Mouse (Mus musculus): ENCODE measurements at regions not wholly inside any gene's neighbourhood (a gene's known extent, or its start where the extent isn't known, plus 50 kb on each side); places are given as distances from the start of the nearest gene placed in this dataset.

DNA sequence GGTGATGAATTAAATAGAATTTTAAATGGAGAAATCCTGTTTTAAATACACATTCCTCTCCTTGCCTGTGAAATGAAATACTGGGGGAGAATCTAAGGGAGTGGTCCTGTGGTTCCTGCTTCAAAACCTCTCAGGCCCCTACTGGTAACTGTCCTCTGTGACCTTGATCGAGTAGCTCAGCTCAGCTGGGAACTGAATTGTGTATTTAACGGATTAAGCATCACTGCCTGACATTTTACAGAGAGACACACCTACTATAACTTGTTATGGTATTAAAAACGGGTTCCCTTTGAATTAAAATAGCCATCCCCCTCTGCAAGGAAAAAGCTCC, 203.2 kb upstream of the Chl1 start:
- Histone ChIP-seq H3K27me3 (ENCODE audit: insufficient read depth, low read length) (no peaks in the 10 kb centered on the region), H3K9ac (no peak overlapping the region; the same call in 1 of the 2 replicates), H3K4me1 (ENCODE audit: insufficient read depth) (no peaks in the 10 kb centered on the region), H3K36me3 (ENCODE audit: insufficient read depth) (no peaks in the 10 kb centered on the region), H3K9me3 (ENCODE audit: low read length) (no peaks in the 10 kb centered on the region), H3K27ac (ENCODE audit: low read depth, low read length) (peak overlapping the region; percentile 57), H3K4me3 (ENCODE audit: low read depth, low read length) (no peak overlapping the region), H3K4me2 (ENCODE audit: low read depth) (no peak overlapping the region)
- ATAC-seq (peak; percentile 57), DNase-seq (no peak)
- WGBS = 28% methylated on average over 3 of the region's 3 CpGs
- no peak for TF ChIP-seq CTCF (IDR thresholded peaks at IDR 0.05; ENCODE audit: low read depth)

DNA sequence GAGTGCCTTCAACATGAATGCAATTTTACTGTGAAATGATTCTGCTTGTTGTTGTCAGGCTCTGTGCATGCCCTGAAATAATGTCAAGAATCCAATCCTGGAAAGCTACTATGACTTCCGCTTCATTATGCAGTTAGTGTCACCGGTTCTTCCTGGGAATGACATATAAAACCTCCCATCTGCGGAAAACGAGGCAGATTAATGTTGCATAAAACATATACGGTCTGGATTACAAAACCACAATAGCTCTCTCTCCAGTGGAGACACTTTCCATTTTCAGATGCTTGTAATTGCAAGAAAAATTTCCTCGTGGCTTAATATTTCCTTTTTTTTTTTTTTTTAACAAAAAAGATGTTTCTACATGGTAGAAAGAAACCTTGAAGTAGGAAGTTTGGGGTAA, 198.2 kb upstream of the Chl1 start:
- no peak for DNase-seq
- Histone ChIP-seq H3K4me1 (ENCODE audit: insufficient read depth) (no peaks in the 10 kb centered on the region), H3K9me3 (ENCODE audit: low read length) (no peaks in the 10 kb centered on the region), H3K4me2 (ENCODE audit: low read depth) (no peak overlapping the region), H3K27ac (ENCODE audit: low read depth, low read length) (no peak overlapping the region), H3K27me3 (ENCODE audit: insufficient read depth, low read length) (no peaks in the 10 kb centered on the region), H3K4me3 (ENCODE audit: low read depth, low read length) (no peak overlapping the region), H3K36me3 (ENCODE audit: insufficient read depth) (no peaks in the 10 kb centered on the region), H3K9ac (no peak overlapping the region)
- no peak for TF ChIP-seq CTCF (IDR thresholded peaks at IDR 0.05; ENCODE audit: low read depth)
- no peak for ATAC-seq
- 44% methylated on average over 6 of the region's 6 CpGs for WGBS

DNA sequence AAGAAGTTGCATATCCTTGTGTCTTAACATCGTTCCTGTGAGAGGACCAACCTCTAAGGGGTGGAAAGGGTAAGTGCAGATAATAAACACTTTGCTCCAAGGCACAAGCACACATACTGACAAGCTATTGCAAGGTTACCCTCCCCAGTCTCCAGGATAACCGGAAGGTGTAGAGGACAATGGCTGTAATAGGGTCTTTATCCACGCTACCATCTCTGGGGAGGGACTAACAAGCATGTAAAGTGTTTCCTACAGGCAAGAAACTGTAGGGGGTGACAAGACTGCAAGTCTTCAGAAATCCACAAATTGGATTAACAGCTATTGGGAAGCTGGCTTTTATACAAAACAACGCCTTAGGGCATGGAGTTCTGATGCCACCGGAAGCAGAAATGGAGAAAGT, 197.5 kb upstream of the Chl1 start:
- H3K9ac ChIP-seq = no peak overlapping the region
- no peaks in the 10 kb centered on the region for H3K9me3 ChIP-seq (ENCODE audit: low read length)
- DNase-seq (no peak), ATAC-seq (no peak)
- no peaks in the 10 kb centered on the region for H3K4me1 ChIP-seq (ENCODE audit: insufficient read depth)
- no peak overlapping the region for H3K27ac ChIP-seq (ENCODE audit: low read depth, low read length)
- WGBS = 38% methylated on average over 5 of the region's 5 CpGs
- no peak overlapping the region for H3K4me3 ChIP-seq (ENCODE audit: low read depth, low read length)
- H3K4me2 ChIP-seq (ENCODE audit: low read depth) = no peak overlapping the region
- H3K36me3 ChIP-seq (ENCODE audit: insufficient read depth) = no peaks in the 10 kb centered on the region
- H3K27me3 ChIP-seq (ENCODE audit: insufficient read depth, low read length) = no peaks in the 10 kb centered on the region
- no peak for TF ChIP-seq CTCF (IDR thresholded peaks at IDR 0.05; ENCODE audit: low read depth)

DNA sequence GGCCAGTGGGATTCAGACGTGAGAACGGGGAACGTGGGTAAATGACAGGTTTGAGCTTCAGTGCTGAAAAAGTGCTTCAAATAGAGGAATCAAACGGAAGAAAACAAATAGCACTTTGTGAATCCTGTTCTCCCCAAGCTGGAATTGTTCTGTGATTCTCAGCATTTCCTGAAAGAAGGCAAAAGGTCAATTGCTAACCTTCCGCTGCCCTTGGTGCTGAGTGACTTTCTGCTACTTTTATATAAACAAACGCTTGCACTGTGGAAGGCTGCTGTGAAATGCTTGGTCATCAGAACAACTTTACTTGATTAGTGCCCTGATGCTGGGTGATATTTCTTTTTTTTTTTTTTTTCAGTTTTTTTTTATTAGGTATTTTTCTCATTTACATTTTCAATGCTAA, 192.3 kb upstream of the Chl1 start:
- Histone ChIP-seq H3K9ac (no peak overlapping the region), H3K4me3 (ENCODE audit: low read depth, low read length) (no peak overlapping the region), H3K4me1 (ENCODE audit: insufficient read depth) (no peaks in the 10 kb centered on the region), H3K9me3 (ENCODE audit: low read length) (no peaks in the 10 kb centered on the region), H3K4me2 (ENCODE audit: low read depth) (no peak overlapping the region), H3K27ac (ENCODE audit: low read depth, low read length) (no peak overlapping the region), H3K36me3 (ENCODE audit: insufficient read depth) (no peaks in the 10 kb centered on the region), H3K27me3 (ENCODE audit: insufficient read depth, low read length) (no peaks in the 10 kb centered on the region)
- DNase-seq = no peak
- TF ChIP-seq CTCF (IDR thresholded peaks at IDR 0.05; ENCODE audit: low read depth) = no peak
- 38% methylated on average over 6 of the region's 6 CpGs for WGBS
- no peak for ATAC-seq

DNA sequence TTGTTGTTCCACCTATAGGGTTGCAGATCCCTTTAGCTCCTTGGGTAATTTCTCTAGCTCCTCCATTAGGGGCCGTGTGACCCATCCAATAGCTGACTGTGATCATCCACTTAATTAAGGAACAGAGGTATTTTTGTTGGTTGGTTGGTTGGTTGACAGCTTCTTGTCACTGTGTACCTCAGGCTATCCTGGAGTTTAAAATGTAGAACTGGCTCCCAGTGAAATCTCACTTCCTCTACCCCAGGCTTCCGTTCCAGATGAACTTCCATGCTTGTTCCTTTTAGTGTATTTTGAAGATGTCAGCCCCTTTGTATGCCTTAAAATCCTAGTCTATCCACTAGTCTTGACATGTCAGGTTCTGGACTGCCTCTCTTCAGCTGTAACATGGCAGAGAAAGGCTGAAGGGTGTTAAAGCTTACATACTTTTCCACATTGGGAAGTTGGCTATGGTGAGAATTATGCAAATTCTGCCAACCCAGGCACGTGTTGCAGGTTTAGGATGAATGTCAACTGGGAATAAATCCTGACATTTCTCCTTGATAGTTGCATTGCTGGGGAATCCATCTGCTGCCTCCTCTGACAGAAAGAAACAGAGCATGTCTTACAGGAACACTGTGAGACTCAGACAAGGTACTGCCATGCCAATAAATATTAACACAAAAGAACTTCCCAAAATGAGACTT, 191.6 kb upstream of the Chl1 start:
- Histone ChIP-seq H3K9ac (no peak overlapping the region), H3K9me3 (ENCODE audit: low read length) (no peaks in the 10 kb centered on the region), H3K4me2 (ENCODE audit: low read depth) (no peak overlapping the region), H3K36me3 (ENCODE audit: insufficient read depth) (no peaks in the 10 kb centered on the region), H3K27ac (ENCODE audit: low read depth, low read length) (no peak overlapping the region), H3K4me3 (ENCODE audit: low read depth, low read length) (no peak overlapping the region), H3K4me1 (ENCODE audit: insufficient read depth) (no peaks in the 10 kb centered on the region), H3K27me3 (ENCODE audit: insufficient read depth, low read length) (no peaks in the 10 kb centered on the region)
- 58% methylated on average over 3 of the region's 3 CpGs for WGBS
- ATAC-seq (peak; percentile 73), DNase-seq (peak; percentile 48)
- no peak for TF ChIP-seq CTCF (IDR thresholded peaks at IDR 0.05; ENCODE audit: low read depth)

DNA sequence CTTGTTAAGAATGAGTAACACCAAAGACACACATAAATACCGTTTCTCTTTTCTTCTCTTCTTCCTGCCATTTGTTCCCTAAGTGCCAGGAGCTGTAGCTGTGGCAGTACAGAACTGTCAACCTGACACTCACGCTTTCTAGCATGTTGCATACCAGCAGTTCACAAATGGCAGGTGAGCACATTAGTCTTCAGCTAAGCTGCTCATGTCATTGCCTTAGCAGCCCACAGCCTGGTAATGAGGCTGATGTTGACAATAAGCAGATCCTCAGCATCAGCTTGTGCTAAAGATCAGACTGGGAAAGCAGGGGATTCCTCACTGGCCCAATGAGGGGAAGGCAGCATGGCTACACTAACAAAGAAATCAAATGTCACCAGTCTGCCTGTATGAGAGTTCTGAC, 190.4 kb upstream of the Chl1 start:
- ATAC-seq = peak; percentile 59; the same call in 1 of the 2 replicates
- H3K4me1 ChIP-seq (ENCODE audit: insufficient read depth) = no peaks in the 10 kb centered on the region
- H3K4me3 ChIP-seq (ENCODE audit: low read depth, low read length) = no peak overlapping the region
- H3K27ac ChIP-seq (ENCODE audit: low read depth, low read length) = peak overlapping the region; percentile 42
- WGBS = 65% methylated on average over 2 of the region's 2 CpGs
- no peak for TF ChIP-seq CTCF (IDR thresholded peaks at IDR 0.05; ENCODE audit: low read depth)
- DNase-seq = no peak
- H3K4me2 ChIP-seq (ENCODE audit: low read depth) = no peak overlapping the region
- H3K36me3 ChIP-seq (ENCODE audit: insufficient read depth) = no peaks in the 10 kb centered on the region
- H3K27me3 ChIP-seq (ENCODE audit: insufficient read depth, low read length) = no peaks in the 10 kb centered on the region
- H3K9ac ChIP-seq = no peak overlapping the region
- H3K9me3 ChIP-seq (ENCODE audit: low read length) = no peaks in the 10 kb centered on the region

DNA sequence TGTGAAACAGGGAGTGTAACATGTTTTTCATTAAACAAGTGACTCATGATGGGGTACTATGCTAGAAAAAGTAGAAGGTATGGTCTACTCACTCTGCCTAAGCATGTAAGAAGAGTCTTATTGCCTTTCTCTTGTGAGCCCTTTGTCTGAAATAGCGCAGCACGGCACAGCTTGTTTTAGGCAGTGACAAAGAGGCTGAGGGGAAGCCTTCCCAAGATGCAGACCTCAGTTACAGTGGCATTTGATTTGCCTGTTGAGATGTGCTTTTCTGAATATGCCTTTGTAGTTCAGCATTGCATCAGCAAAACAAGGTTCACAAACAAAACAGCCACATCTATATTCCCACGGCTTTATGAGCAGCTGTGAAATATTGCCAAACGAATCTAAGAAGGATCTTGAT, 189.8 kb upstream of the Chl1 start:
- peak; percentile 67 for DNase-seq
- H3K9me3 ChIP-seq (ENCODE audit: low read length) = no peaks in the 10 kb centered on the region
- no peaks in the 10 kb centered on the region for H3K4me1 ChIP-seq (ENCODE audit: insufficient read depth)
- no peaks in the 10 kb centered on the region for H3K27me3 ChIP-seq (ENCODE audit: insufficient read depth, low read length)
- H3K4me3 ChIP-seq (ENCODE audit: low read depth, low read length) = no peak overlapping the region
- no peak for TF ChIP-seq CTCF (IDR thresholded peaks at IDR 0.05; ENCODE audit: low read depth)
- peak overlapping the region; percentile 42; the same call in 1 of the 2 replicates for H3K27ac ChIP-seq (ENCODE audit: low read depth, low read length)
- H3K36me3 ChIP-seq (ENCODE audit: insufficient read depth) = no peaks in the 10 kb centered on the region
- no peak overlapping the region for H3K9ac ChIP-seq
- ATAC-seq = peak; percentile 70
- 33% methylated on average over 4 of the region's 4 CpGs for WGBS
- H3K4me2 ChIP-seq (ENCODE audit: low read depth) = no peak overlapping the region
